Mouse (Mus musculus) heart, adult 2 months (tissue): ENCODE data around the gene Alad. TPM values are rescaled to one million over a fixed set of nuclear protein-coding genes. Genes with fewer than 3 reads are reported as not detected.

ENCODE experiments used
- DNase-seq, 2 experiments: peaks; one replicate each; pipeline ENCODE4 v3.0.0; 2021
- H3K27ac ChIP-seq: fragments of 200-600 bp; 2 replicates; pipeline ENCODE4 v1.8.1; 2022
- H3K27me3 ChIP-seq: fragments of 200-500 bp; 2 replicates; pipeline ENCODE4 v1.6.1; 2012; ENCODE audit warnings: mild to moderate bottlenecking, low read length, inconsistent platforms, mixed read lengths; ENCODE audit not compliant: control insufficient read depth, insufficient read depth
- H3K36me3 ChIP-seq: fragments of 200-500 bp; 2 replicates; pipeline ENCODE4 v1.6.1; 2012; ENCODE audit warnings: low read length, inconsistent platforms; ENCODE audit not compliant: control insufficient read depth, insufficient read depth
- H3K4me1 ChIP-seq: fragments of 200-500 bp; 2 replicates; pipeline ENCODE4 v1.6.1; 2011; ENCODE audit warnings: low read length; ENCODE audit not compliant: control insufficient read depth, insufficient read depth
- H3K4me3 ChIP-seq: fragments of 200-600 bp; 2 replicates; pipeline ENCODE4 v1.8.1; 2022
- H3K79me2 ChIP-seq: fragments of 200-500 bp; replicated peaks from 2 replicates; pipeline ENCODE4 v1.6.1; 2012; ENCODE audit warnings: mild to moderate bottlenecking, inconsistent platforms, low read length, moderate library complexity, mixed read lengths; ENCODE audit not compliant: control insufficient read depth, insufficient read depth
- H3K9ac ChIP-seq: fragments of 200-500 bp; 2 replicates; pipeline ENCODE4 v1.6.1; 2012; ENCODE audit warnings: low read depth, mild to moderate bottlenecking, control low read depth, inconsistent platforms, low read length, mixed read lengths
- CTCF ChIP-seq: fragments of 200-600 bp; IDR thresholded peaks from 2 replicates; pipeline ENCODE4 v1.8.1; 2022; ENCODE audit warnings: antibody characterized with exemption, mild to moderate bottlenecking, moderate library complexity
- EP300 ChIP-seq: fragments of 200-500 bp; IDR thresholded peaks from 2 replicates; pipeline ENCODE4 v1.6.1; 2011; ENCODE audit warnings: low read depth, low read length, control low read depth; ENCODE audit not compliant: insufficient read depth
- POLR2A ChIP-seq: fragments of 200-500 bp; IDR thresholded peaks from 2 replicates; pipeline ENCODE4 v1.6.1; 2011; ENCODE audit warnings: mild to moderate bottlenecking, low read depth, low read length, control low read depth; ENCODE audit not compliant: insufficient read depth
- WGBS: fragments of 180-500 bp; shearing (Covaris S2); methylation state at CpG from one replicate; pipeline ENCODE4 v1.1.7; 2018; 5-methylcytosine and 5-hydroxymethylcytosine counted together
- intact Hi-C: fragments of 180-260 bp; cut with DNase I; formaldehyde crosslinking; loops from one replicate; pipeline ENCODE4 v1.15.1; 2025
- long read RNA-seq: library from polyadenylated mRNA; stranded (forward); transcript quantifications from one replicate; pipeline ENCODE4 v2.0.0, GENCODE M21; 2021
- polyA plus RNA-seq: library from polyadenylated mRNA; depleted of rRNA; stranded (reverse); fragments of >200 nt; gene quantifications from 2 replicates; pipeline ENCODE4 v1.2.3, GENCODE M21; 2012; rRNA removed
- total RNA-seq, 2 experiments: library from RNA; stranded (reverse); gene quantifications; 2 replicates each; pipeline ENCODE4 v1.2.3; 2021

Alad gene
- total RNA-seq (10 to 100 TPM; 65.6 to 70.8 TPM), polyA plus RNA-seq (123 and 126 TPM in 2 replicates)
- long read RNA-seq, transcript Alad-201 (12 exons, 1,206 nt), result major isoform, 94 of 102 reads
- long read RNA-seq, partial matches to known transcripts, result 5 of 102 reads
- long read RNA-seq, other reads (novel, unspliced or antisense), result 2 of 102 reads

DNA sequence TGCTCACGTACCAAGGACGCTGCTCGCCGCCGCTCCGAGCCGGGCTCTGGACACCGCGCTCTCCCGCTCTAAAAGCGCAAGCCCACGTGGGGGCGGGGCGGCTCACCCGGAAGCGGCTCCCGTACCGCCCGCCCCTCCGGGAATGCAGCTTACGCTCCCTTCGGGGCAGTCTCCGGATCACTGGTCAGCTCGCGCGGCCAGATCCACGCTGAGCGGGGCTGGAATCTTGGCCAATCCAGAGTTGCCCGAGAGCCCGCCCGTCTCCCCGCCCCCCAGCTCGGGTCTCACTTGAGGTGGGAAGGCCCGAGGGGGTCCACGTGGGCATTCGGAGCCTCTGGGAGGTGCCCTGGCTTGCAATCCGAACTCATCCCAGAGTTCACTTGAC is at the start of gene Alad:
Gene Alad, minus strand, starts transcription at position 70 of the 385 bp plus-strand sequence.
- intact Hi-C loops, result loop anchor here (5.0 to 10.0 kb wide), 6 partner anchors 48 to 1035 kb away; partner anchors contain the start of genes Akna, Fkbp15, Slc31a1 and Tmem268
- H3K9ac ChIP-seq, result peak within 1 kb of the TSS; percentile 93
- no peaks in the 10 kb centered on the region; the same call in none of the 2 replicates for H3K36me3 ChIP-seq
- H3K27me3 ChIP-seq, result no peaks in the 10 kb centered on the region
- peaks cover 23% of the 10 kb centered on the region for H3K4me1 ChIP-seq
- TF ChIP-seq EP300 (0 out of 2 replicates have a peak, but pooled peaks have one; percentile 15), CTCF (no peak), POLR2A (peak; percentile 69; the same call in 1 of the 2 replicates)
- H3K27ac ChIP-seq, result peak within 1 kb of the TSS; percentile 87
- H3K79me2 ChIP-seq, result no peaks in the 10 kb centered on the region
- DNase-seq, result peak; percentile 93 to 94
- H3K4me3 ChIP-seq, result peak within 1 kb of the TSS; percentile 88
- WGBS, result under 1% methylated on average over 37 of the region's 37 CpGs

- Histone ChIP-seq H3K4me3 (no peak overlapping the region), H3K79me2 (no peaks in the 10 kb centered on the region), H3K4me1 (peaks cover 2% of the 10 kb centered on the region), H3K27ac (no peak overlapping the region), H3K36me3 (no peaks in the 10 kb centered on the region), H3K27me3 (0 out of 2 replicates have a peak, but pooled peaks cover 2% of the 10 kb centered on the region), H3K9ac (no peak overlapping the region)
- DNase-seq, result no peak
- 65% methylated on average over 1 of the region's 1 CpGs for WGBS
- TF ChIP-seq POLR2A (no peak), EP300 (no peak), CTCF (no peak)
- intact Hi-C loops, result no loop called here
Observed at GRCm38 (mm10) chr4:62568359-62568758, 48.6 kb upstream of the Alad start.

- no peaks in the 10 kb centered on the region for H3K79me2 ChIP-seq
- intact Hi-C loops, result no loop called here
- H3K4me3 ChIP-seq, result no peak overlapping the region
- no peak for DNase-seq
- no peak for TF ChIP-seq EP300
- no peak for TF ChIP-seq POLR2A
- no peak for TF ChIP-seq CTCF
- 74% methylated on average over 6 of the region's 6 CpGs for WGBS
- H3K4me1 ChIP-seq, result peaks cover 2% of the 10 kb centered on the region
- no peak overlapping the region for H3K27ac ChIP-seq
- H3K9ac ChIP-seq, result no peak overlapping the region
- H3K36me3 ChIP-seq, result no peaks in the 10 kb centered on the region
- H3K27me3 ChIP-seq, result 0 out of 2 replicates have a peak, but pooled peaks cover 2% of the 10 kb centered on the region
Observed at GRCm38 (mm10) chr4:62567696-62568095, 48.0 kb upstream of the Alad start.

GRCm38 (mm10) chr4:62566530-62566929 is 46.8 kb upstream of the Alad start:
- 0 out of 2 replicates have a peak, but pooled peaks cover 2% of the 10 kb centered on the region for H3K27me3 ChIP-seq
- DNase-seq, result no peak
- no peak overlapping the region for H3K9ac ChIP-seq
- 40% methylated on average over 4 of the region's 4 CpGs for WGBS
- peaks cover 2% of the 10 kb centered on the region for H3K4me1 ChIP-seq
- intact Hi-C loops, result no loop called here
- TF ChIP-seq EP300 (no peak), CTCF (no peak), POLR2A (no peak)
- no peak overlapping the region for H3K27ac ChIP-seq
- H3K4me3 ChIP-seq, result no peak overlapping the region
- H3K36me3 ChIP-seq, result no peaks in the 10 kb centered on the region
- no peaks in the 10 kb centered on the region for H3K79me2 ChIP-seq

GRCm38 (mm10) chr4:62562006-62562405 is 42.3 kb upstream of the Alad start:
- Histone ChIP-seq H3K9ac (no peak overlapping the region), H3K4me1 (peaks cover 2% of the 10 kb centered on the region), H3K27ac (no peak overlapping the region), H3K27me3 (0 out of 2 replicates have a peak, but pooled peaks cover 2% of the 10 kb centered on the region), H3K36me3 (no peaks in the 10 kb centered on the region), H3K4me3 (no peak overlapping the region), H3K79me2 (no peaks in the 10 kb centered on the region)
- TF ChIP-seq POLR2A (no peak), EP300 (no peak), CTCF (no peak)
- DNase-seq, result no peak
- 55% methylated on average over 4 of the region's 4 CpGs for WGBS
- intact Hi-C loops, result no loop called here

- 0 out of 2 replicates have a peak, but pooled peaks cover 2% of the 10 kb centered on the region for H3K27me3 ChIP-seq
- WGBS, result 46% methylated on average over 3 of the region's 3 CpGs
- H3K79me2 ChIP-seq, result no peaks in the 10 kb centered on the region
- H3K36me3 ChIP-seq, result no peaks in the 10 kb centered on the region
- TF ChIP-seq POLR2A (no peak), EP300 (no peak)
- H3K9ac ChIP-seq, result no peak overlapping the region; the same call in 1 of the 2 replicates
- no peak overlapping the region for H3K4me3 ChIP-seq
- intact Hi-C loops, result loop anchor here (1.0 kb wide), 2 partner anchors 135 to 203 kb away; no protein-coding TSS in a partner anchor
- DNase-seq, result no peak
- peaks cover 2% of the 10 kb centered on the region for H3K4me1 ChIP-seq
- H3K27ac ChIP-seq, result no peak overlapping the region
Observed at GRCm38 (mm10) chr4:62561630-62562001, 41.9 kb upstream of the Alad start.
